Mouse (Mus musculus) lung, adult 2 months (tissue): ENCODE measurements around the gene Slc44a1. TPM values are rescaled to one million over a fixed set of nuclear protein-coding genes. Genes with fewer than 3 reads are reported as not detected.

ENCODE experiments used
- DNase-seq: peaks from one replicate; pipeline ENCODE4 v3.0.0; 2022
- H3K4me1 ChIP-seq: fragments of 200-500 bp; 2 replicates; pipeline ENCODE4 v1.6.1; 2011; ENCODE audit warnings: low read length; ENCODE audit not compliant: control insufficient read depth, insufficient read depth
- H3K4me3 ChIP-seq: fragments of 200-500 bp; replicated peaks from 2 replicates; pipeline ENCODE3; 2011; ENCODE audit warnings: low read depth, mild to moderate bottlenecking, control low read depth, low read length; ENCODE audit errors: extremely low read depth
- CTCF ChIP-seq: fragments of 200-500 bp; IDR thresholded peaks from 2 replicates; pipeline ENCODE4 v1.5.1; 2011; ENCODE audit warnings: mild to moderate bottlenecking, low read length, control low read depth; ENCODE audit not compliant: insufficient read depth
- POLR2A ChIP-seq: fragments of 200-500 bp; IDR thresholded peaks from 2 replicates; pipeline ENCODE4 v1.6.1; 2011; ENCODE audit warnings: low read depth, mild to moderate bottlenecking, control low read depth, low read length, borderline replicate concordance; ENCODE audit errors: extremely low read depth
- WGBS: fragments of 180-500 bp; shearing (Covaris S2); methylation state at CpG from one replicate; pipeline ENCODE4 v1.1.7; 2018; 5-methylcytosine and 5-hydroxymethylcytosine counted together
- polyA plus RNA-seq: library from polyadenylated mRNA; depleted of rRNA; stranded (reverse); fragments of >200 nt; gene quantifications from 2 replicates; pipeline ENCODE4 v1.2.3, GENCODE M21; 2012

Gene Slc44a1
- polyA plus RNA-seq, 1 experiment = 45.2 TPM

GRCm38 (mm10) chr4:53539929-53540328 lies 99.7 kb downstream of the Slc44a1 start:
- Histone ChIP-seq H3K4me3 (no peak overlapping the region), H3K4me1 (peaks cover 6% of the 10 kb centered on the region)
- TF ChIP-seq POLR2A (no peak), CTCF (no peak)
- DNase-seq = no peak
- WGBS = 92% methylated on average over 11 of the region's 11 CpGs

DNA sequence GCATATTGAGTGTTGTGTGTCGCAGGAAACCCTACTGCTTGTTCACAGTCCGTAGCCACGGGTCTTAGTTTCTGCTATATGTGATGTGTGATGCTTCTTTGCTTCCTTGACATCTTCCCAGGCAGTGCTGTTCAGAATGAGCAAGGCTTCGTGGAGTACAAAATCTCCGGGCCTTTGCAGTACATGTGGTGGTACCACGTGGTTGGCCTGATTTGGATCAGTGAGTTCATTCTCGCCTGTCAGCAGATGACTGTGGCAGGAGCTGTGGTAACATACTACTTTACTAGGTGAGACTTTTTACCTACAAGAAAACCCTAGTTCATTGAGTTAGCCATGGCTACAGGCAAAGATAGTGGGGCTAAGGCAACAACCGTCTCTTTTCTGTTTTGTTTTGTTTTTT lies 103.2 kb downstream of the Slc44a1 start:
- DNase-seq = no peak
- Histone ChIP-seq H3K4me3 (no peak overlapping the region), H3K4me1 (peaks cover 6% of the 10 kb centered on the region)
- no peak for TF ChIP-seq CTCF
- TF ChIP-seq POLR2A = no peak
- WGBS = 58% methylated on average over 8 of the region's 8 CpGs

GRCm38 (mm10) chr4:53544889-53545288 lies 104.7 kb downstream of the Slc44a1 start:
- no peak for DNase-seq
- H3K4me3 ChIP-seq = no peak overlapping the region
- TF ChIP-seq POLR2A = no peak
- TF ChIP-seq CTCF = no peak
- 84% methylated on average over 1 of the region's 1 CpGs for WGBS
- peaks cover 6% of the 10 kb centered on the region for H3K4me1 ChIP-seq

DNA sequence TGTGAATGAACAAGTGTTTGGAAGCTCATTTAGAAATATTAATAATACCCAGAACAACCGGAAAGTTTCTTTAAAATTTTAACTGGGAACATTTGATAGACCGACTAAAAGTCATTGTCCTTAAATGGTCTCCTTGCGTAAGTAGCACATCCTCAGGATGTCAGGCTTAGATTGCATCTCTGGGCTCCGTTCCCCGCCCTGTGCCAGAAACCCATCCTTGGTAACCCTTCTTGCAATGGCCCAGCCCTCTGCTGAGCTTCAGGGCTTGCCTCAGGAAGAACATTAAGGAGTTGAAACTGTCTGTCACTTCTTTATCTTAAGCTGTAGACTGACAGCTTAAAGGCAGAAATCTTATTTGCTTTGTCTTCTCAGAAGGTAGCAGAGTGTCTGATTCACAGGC lies 107.2 kb downstream of the Slc44a1 start:
- H3K4me1 ChIP-seq = peaks cover 4% of the 10 kb centered on the region; the same call in 1 of the 2 replicates
- DNase-seq = no peak
- H3K4me3 ChIP-seq = no peak overlapping the region
- TF ChIP-seq CTCF (no peak), POLR2A (no peak)
- WGBS = 55% methylated on average over 5 of the region's 5 CpGs

GRCm38 (mm10) chr4:53549375-53549774 lies 109.2 kb downstream of the Slc44a1 start:
- peaks cover 4% of the 10 kb centered on the region; the same call in 1 of the 2 replicates for H3K4me1 ChIP-seq
- 68% methylated on average over 4 of the region's 4 CpGs for WGBS
- DNase-seq = no peak
- TF ChIP-seq POLR2A (no peak), CTCF (no peak)
- H3K4me3 ChIP-seq = no peak overlapping the region

- Histone ChIP-seq H3K4me3 (no peak overlapping the region), H3K4me1 (no peaks in the 10 kb centered on the region)
- WGBS = 73% methylated on average over 5 of the region's 5 CpGs
- no peak for DNase-seq
- TF ChIP-seq POLR2A (no peak), CTCF (no peak)
These were observed 124.4 kb downstream of the Slc44a1 start for GRCm38 (mm10) chr4:53564618-53565017.

DNA sequence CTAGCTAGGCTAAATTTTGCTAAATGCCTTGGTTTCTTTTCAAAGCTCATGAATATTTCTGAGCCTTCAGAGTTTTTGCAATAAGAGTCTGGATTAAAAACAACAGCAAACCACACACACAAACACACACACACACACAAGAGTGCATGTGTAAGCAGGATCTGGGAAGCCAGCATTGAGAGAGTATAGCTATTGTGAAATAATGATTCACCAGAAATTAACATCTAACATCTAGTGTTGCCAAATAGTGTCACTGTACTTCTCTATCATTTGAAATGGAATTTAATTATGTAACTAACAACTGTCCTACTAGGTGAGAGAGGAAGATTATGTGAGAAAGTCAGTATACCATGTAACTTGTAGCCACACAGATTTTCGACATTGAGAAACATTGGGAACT lies 126.9 kb downstream of the Slc44a1 start:
- Histone ChIP-seq H3K4me1 (no peaks in the 10 kb centered on the region), H3K4me3 (no peak overlapping the region)
- DNase-seq = no peak
- 86% methylated on average over 1 of the region's 1 CpGs for WGBS
- TF ChIP-seq POLR2A = no peak
- no peak for TF ChIP-seq CTCF

DNA sequence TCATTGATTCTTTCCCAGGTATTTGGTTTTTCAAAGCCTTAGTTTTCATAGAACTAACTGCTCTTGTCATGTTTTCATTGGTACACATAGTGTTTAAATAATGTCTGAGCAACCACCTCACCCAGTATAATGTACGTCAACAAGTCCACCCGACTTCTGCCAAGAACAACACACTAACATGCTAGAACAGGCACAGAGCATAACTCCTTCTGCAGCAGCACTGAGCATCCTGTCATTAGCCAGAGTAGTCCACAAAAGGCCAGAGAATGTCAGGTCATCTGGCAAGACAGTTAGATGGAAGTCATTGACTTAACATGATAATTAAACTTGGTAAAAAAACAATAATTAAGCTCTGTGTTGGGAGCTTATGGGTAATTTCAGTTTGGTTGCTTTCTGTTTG lies 135.3 kb downstream of the Slc44a1 start:
- no peaks in the 10 kb centered on the region for H3K4me1 ChIP-seq
- WGBS = 57% methylated on average over 2 of the region's 2 CpGs
- TF ChIP-seq CTCF (no peak), POLR2A (no peak)
- DNase-seq = no peak
- H3K4me3 ChIP-seq = no peak overlapping the region

DNA sequence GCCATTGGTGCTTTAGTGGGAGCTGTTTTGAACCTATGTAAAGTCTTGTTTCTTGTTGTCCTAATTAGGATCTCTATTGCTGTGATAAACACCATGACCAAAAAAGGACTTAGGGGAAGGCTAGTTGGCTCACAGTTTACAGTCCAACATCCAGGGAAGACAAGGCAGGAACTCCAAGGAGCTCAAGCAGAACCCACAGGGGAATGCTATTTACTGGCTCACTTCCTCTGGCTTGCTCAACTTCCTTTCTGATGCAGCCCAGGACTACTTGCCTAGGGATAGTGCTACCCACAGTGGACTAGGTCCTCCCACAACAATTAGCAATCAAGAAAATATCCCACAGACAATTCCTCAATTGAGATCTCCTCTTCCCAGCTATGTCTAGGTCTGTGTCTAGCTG lies 147.5 kb downstream of the Slc44a1 start:
- Histone ChIP-seq H3K4me1 (no peaks in the 10 kb centered on the region), H3K4me3 (no peak overlapping the region)
- TF ChIP-seq CTCF (no peak), POLR2A (no peak)
- no peak for DNase-seq

GRCm38 (mm10) chr4:53588936-53589335 lies 148.7 kb downstream of the Slc44a1 start:
- DNase-seq = no peak
- H3K4me3 ChIP-seq = no peak overlapping the region
- WGBS = 79% methylated on average over 1 of the region's 1 CpGs
- TF ChIP-seq CTCF (no peak), POLR2A (no peak)
- H3K4me1 ChIP-seq = no peaks in the 10 kb centered on the region
